Mouse (Mus musculus) limb, embryonic 15.5 days (tissue): ENCODE measurements around the gene Dpy30. TPM values are rescaled to one million over a fixed set of nuclear protein-coding genes. Genes with fewer than 3 reads are reported as not detected.
"Not testable (repeated sequence)": the region's sequence is repeated elsewhere in the genome, so short reads cannot be mapped to it uniquely, and the experiment has no call there.

ENCODE experiments used
- ATAC-seq: fragments of 200-750 bp; cut with Nextera tagmentation; 2 replicates; pipeline ENCODE4 v1.8.0; 2017; ENCODE audit warnings: low read depth, moderate TSS enrichment; ENCODE audit not compliant: insufficient number of reproducible peaks, low FRiP score, low TSS enrichment
- H3K27ac ChIP-seq: fragments of 300-500 bp; sonication (generic); 2 replicates; pipeline ENCODE4 v1.5.1; 2015; ENCODE audit warnings: moderate library complexity, mild to moderate bottlenecking, inconsistent platforms
- H3K27me3 ChIP-seq: fragments of 300-500 bp; sonication (generic); 2 replicates; pipeline ENCODE4 v1.6.1; 2015; ENCODE audit warnings: inconsistent platforms
- H3K36me3 ChIP-seq: fragments of 300-500 bp; sonication (generic); 2 replicates; pipeline ENCODE4 v1.6.1; 2015; ENCODE audit warnings: inconsistent platforms
- H3K4me1 ChIP-seq: fragments of 300-500 bp; sonication (generic); 2 replicates; pipeline ENCODE4 v1.6.1; 2015; ENCODE audit warnings: inconsistent platforms
- H3K4me2 ChIP-seq: fragments of 300-500 bp; sonication (generic); 2 replicates; pipeline ENCODE4 v1.6.1; 2015; ENCODE audit warnings: mild to moderate bottlenecking, inconsistent platforms
- H3K4me3 ChIP-seq: fragments of 300-500 bp; sonication (generic); 2 replicates; pipeline ENCODE4 v1.5.1; 2015; ENCODE audit warnings: mild to moderate bottlenecking, inconsistent platforms
- H3K9ac ChIP-seq: fragments of 300-500 bp; sonication (generic); 2 replicates; pipeline ENCODE4 v1.6.1; 2015; ENCODE audit warnings: inconsistent platforms
- H3K9me3 ChIP-seq: fragments of 300-500 bp; sonication (generic); 2 replicates; pipeline ENCODE4 v1.6.1; 2016; ENCODE audit warnings: inconsistent platforms
- WGBS: fragments of 180-500 bp; shearing (Covaris S2); methylation state at CpG from one replicate; pipeline ENCODE4 v1.1.7; 2015; 5-methylcytosine and 5-hydroxymethylcytosine counted together
- polyA plus RNA-seq: library from polyadenylated mRNA; unstranded; fragments of >200 nt; fragmentation: Nextera tagmentation; extraction: Ambion mirVana; gene quantifications from 2 replicates; pipeline ENCODE4 v1.2.1, GENCODE M21; 2015

The Dpy30 gene
- 178 and 186 TPM in 2 replicates for polyA plus RNA-seq

DNA sequence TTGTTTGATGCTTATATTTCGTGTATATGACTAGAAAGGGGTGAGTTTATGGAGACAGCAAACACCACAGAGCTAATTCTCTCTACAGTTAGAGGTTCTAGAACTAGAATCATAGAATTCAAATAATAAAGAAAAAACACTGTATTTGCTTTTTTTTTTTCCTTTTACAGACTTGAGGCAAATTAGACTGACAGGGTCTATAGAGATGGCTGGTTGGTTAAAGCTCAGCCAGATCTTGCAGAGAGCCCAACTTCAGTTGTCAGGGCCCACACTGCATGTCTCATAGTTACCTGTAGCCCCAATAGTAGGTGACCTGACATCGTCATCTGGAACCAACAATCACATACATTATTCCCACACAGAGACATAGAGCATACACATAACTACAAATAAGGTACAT, at the start of gene Dpy30:
Gene Dpy30, minus strand, starts transcription at position 101 of the 400 bp plus-strand sequence.
- Histone ChIP-seq H3K36me3 (no peaks in the 10 kb centered on the region), H3K27me3 (no peaks in the 10 kb centered on the region), H3K27ac (no peak within 1 kb of the TSS), H3K4me1 (no peaks in the 10 kb centered on the region), H3K9me3 (no peaks in the 10 kb centered on the region; the same call in 1 of the 2 replicates), H3K4me3 (no peak within 1 kb of the TSS), H3K9ac (no peak within 1 kb of the TSS), H3K4me2 (no peak within 1 kb of the TSS)
- ATAC-seq: no peak
- WGBS: 72% methylated on average over 2 of the region's 2 CpGs

DNA sequence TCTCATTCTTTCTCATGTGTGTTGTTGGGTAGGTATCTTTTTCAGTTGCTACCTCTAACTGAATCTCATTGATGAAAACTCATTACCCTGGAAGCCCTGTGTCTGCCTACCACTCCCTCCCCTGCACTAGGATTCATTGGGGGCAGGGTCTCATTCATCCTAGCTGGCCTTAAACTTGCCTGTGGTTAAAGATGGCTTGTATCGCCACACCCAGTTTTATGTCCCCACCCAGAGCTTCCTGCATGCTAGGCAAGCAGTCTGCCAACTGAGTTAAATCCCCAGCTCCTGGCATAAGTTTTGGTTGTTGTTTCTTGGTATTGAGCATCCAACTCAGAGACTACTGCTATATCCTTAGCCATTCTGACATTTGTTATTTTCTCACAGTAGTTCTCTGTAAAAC, 39.8 kb upstream of the Dpy30 start:
- Histone ChIP-seq H3K9me3 (no peaks in the 10 kb centered on the region), H3K4me1 (no peaks in the 10 kb centered on the region), H3K9ac (no peak overlapping the region), H3K4me3 (no peak overlapping the region), H3K27ac (no peak overlapping the region), H3K36me3 (peaks cover 40% of the 10 kb centered on the region), H3K27me3 (no peaks in the 10 kb centered on the region), H3K4me2 (no peak overlapping the region)
- no peak for ATAC-seq
- WGBS: 82% methylated on average over 1 of the region's 1 CpGs

DNA sequence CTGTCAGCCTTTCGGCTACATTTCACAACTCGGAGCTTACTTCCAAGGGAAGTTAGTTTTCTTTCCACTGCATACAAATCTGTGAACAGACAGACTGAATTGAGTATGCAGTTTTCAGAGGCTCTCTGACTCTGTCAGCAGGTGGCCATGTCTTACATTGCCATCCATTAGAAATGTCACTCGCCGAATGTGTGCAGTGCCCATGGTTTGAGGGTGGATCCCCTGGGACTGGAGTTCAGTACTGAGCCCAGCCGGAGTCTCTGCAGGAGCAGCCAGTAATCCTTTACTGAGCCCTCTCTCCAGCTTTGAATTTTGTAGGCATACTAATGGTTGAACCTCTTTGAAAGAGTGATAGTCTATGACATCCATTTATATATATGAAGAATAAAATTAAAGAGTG, 17.4 kb upstream of the Dpy30 start:
- WGBS: 62% methylated on average over 5 of the region's 5 CpGs
- H3K36me3 ChIP-seq: peaks cover 6% of the 10 kb centered on the region; the same call in 1 of the 2 replicates
- H3K4me1 ChIP-seq: peaks cover 22% of the 10 kb centered on the region
- no peak overlapping the region for H3K9ac ChIP-seq
- no peaks in the 10 kb centered on the region for H3K9me3 ChIP-seq
- H3K4me2 ChIP-seq: peak overlapping the region; percentile 19; the same call in 1 of the 2 replicates
- no peak overlapping the region for H3K27ac ChIP-seq
- H3K27me3 ChIP-seq: no peaks in the 10 kb centered on the region
- peak overlapping the region; percentile 78; the same call in 1 of the 2 replicates for H3K4me3 ChIP-seq
- ATAC-seq: no peak

DNA sequence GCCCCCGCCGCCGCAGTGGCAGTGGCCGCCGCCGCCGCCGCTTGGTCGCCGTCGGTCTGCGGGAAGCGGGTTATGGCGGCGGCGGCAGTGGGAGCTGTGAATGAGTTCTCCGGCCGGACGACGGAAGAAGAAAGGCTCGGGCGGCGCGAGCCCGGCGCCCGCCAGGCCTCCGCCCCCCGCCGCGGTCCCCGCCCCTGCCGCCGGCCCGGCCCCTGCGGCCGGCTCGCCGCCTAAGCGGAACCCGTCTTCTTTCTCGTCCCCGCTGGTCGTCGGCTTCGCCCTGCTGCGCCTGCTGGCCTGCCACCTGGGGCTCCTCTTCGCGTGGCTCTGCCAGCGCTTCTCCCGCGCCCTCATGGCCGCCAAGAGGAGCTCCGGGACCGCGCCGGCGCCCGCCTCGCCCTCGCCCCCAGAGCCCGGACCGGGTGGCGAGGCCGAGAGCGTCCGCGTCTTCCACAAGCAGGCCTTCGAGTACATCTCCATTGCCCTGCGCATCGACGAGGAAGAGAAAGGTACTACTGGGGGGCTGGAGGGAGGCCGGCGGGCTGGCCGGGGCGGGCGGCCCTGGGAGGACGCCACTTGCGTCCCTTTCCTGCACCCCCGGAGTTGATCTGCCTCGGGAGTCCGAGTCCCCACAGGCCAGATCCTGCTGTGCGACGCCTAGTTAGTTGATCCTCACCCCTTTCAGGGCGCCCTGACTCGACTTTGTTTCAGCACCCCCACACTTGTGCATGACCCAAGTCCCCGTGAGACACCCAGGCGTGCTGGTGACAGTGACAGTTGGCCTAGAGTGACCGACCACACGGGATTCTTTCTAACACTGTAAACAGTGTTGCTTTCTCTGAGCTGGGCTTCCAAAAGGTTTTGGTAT, 15.4 kb upstream of the Dpy30 start, which contains the start of gene Spast:
Gene Spast, plus strand, starts transcription at position 51 of the 868 bp plus-strand sequence.
- H3K27me3 ChIP-seq: no peaks in the 10 kb centered on the region
- peak within 1 kb of the TSS; percentile 94 for H3K9ac ChIP-seq
- peak within 1 kb of the TSS; percentile 95 for H3K27ac ChIP-seq
- peak within 1 kb of the TSS; percentile 78 for H3K4me3 ChIP-seq
- ATAC-seq: peak; percentile 80
- H3K4me1 ChIP-seq: peaks cover 22% of the 10 kb centered on the region
- WGBS: under 1% methylated on average over 80 of the region's 90 CpGs
- no peaks in the 10 kb centered on the region for H3K9me3 ChIP-seq
- H3K36me3 ChIP-seq: peaks cover 4% of the 10 kb centered on the region; the same call in 1 of the 2 replicates
- H3K4me2 ChIP-seq: peak within 1 kb of the TSS; percentile 54

DNA sequence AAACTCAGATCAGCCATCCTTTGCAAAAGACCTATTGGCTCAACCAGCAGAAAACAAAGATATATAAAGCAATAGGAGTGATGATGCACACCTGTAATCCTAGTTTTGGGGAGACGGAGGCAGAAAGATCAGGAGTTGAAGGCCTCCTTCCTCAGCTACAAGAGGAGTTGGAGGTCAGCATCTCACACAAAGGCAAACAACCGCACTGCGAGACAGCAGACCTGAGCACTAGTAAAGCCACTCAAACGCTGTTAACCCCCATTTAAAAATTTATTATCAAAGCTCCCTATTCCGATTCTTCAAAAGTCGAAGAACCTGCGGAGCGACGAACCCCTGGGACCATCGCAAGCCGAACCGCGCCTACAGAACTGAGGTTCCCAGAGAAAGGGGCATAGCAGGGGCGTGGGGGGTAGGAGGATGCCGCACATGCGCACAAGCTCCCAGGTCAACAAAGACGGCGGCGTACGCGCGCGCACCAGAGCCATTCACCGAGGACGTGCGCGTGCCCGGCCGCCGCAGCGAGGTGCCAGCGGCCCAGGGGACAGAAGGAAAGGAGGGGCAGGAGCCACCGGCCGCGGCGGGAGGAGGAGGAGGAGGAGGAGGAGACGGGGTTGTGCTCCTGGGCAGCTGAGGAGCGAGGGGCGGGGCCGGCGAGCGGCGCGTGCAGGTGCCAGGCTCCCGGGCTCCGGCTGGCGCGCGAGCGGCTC, 14.6 kb upstream of the Dpy30 start:
- ATAC-seq: peak; percentile 89
- under 1% methylated on average over 38 of the region's 50 CpGs for WGBS

DNA sequence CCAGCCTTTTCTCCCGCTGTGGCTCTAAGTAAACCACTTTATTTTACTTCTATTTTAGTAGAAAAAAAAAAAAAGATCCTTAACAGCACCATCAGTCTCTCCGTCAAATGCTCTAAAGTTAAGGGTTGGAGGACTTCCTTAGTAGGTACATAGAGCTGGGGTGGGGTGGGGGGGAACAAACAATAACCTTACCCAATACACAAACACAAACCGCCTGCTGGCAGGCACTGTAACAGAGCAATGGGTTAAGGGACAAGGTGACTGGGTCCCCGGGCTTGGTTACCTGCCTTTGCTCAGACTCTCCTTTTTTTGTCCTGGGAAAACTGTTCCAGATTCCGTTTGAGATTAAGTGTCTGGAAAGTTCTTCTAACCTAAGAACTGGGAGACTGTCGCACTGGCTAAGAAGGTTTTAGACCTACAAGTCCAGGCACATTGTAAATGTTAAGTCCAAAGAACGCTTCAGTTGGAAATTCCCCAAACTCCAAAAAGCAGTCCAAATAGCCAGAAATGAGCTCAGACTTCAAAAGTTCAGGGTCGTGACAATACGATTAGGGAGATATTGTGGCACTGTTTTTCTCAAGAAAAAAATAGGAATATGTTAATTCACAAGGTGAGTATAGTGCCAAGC, 7.4 kb upstream of the Dpy30 start:
- H3K4me2 ChIP-seq: no peak overlapping the region
- WGBS: 74% methylated on average over 9 of the region's 9 CpGs
- H3K36me3 ChIP-seq: no peaks in the 10 kb centered on the region
- H3K9me3 ChIP-seq: no peaks in the 10 kb centered on the region; the same call in 1 of the 2 replicates
- H3K27me3 ChIP-seq: no peaks in the 10 kb centered on the region
- H3K9ac ChIP-seq: no peak overlapping the region
- no peak for ATAC-seq
- no peaks in the 10 kb centered on the region for H3K4me1 ChIP-seq
- no peak overlapping the region for H3K4me3 ChIP-seq
- no peak overlapping the region for H3K27ac ChIP-seq

More for the DNA sequence above, 14.6 kb upstream of the Dpy30 start:
- Histone ChIP-seq H3K4me3 (peak overlapping the region; percentile 78), H3K27ac (peak overlapping the region; percentile 95), H3K4me1 (peaks cover 22% of the 10 kb centered on the region), H3K9me3 (no peaks in the 10 kb centered on the region), H3K9ac (peak overlapping the region; percentile 94), H3K4me2 (peak overlapping the region; percentile 54), H3K36me3 (no peaks in the 10 kb centered on the region), H3K27me3 (no peaks in the 10 kb centered on the region)

DNA sequence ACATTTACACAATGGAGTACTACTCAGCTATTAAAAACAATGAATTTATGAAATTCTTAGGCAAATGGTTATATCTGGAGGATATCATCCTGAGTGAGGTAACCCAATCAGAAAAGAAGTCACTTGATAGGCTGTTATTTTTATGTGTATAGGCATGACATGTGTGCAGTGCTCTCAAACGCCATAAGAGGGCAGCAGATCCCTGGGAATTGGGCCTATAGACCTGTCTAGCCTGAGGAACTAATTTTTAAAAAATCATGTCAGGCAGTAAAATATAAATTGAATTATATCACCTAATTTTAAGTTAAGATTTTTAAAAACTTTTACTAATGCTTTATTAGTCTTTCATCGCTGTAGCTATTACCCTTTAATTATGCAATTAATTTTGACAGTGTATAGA, 4.4 kb upstream of the Dpy30 start:
- not testable (repeated sequence) for ATAC-seq, H3K36me3 ChIP-seq
- WGBS: 45% methylated on average over 2 of the region's 2 CpGs

DNA sequence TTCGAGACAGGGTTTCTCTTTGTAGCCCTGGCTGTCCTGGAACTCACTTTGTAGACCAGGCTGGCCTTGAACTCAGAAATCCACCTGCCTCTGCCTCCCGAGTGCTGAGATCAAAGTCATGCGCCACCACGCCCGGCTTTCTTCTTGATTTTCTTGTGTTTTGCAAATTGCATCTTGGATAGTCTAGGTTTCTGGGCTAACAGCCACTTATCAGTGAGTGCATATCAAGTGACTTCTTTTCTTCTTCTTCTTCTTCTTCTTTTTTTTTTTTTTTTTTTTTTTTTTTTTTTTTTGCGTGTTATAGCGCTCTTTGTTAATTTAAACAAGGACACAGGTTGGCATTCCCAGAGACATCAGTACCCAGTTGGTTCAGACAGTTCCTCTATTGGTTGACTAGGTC, 3.5 kb upstream of the Dpy30 start:
- H3K4me2 ChIP-seq, ATAC-seq: not testable (repeated sequence)
- WGBS: 90% methylated on average over 7 of the region's 7 CpGs

More for the DNA sequence above, 4.4 kb upstream of the Dpy30 start:
- H3K9me3 ChIP-seq, H3K4me3 ChIP-seq, H3K9ac ChIP-seq, H3K4me2 ChIP-seq, H3K27me3 ChIP-seq, H3K4me1 ChIP-seq, H3K27ac ChIP-seq: not testable (repeated sequence)

DNA sequence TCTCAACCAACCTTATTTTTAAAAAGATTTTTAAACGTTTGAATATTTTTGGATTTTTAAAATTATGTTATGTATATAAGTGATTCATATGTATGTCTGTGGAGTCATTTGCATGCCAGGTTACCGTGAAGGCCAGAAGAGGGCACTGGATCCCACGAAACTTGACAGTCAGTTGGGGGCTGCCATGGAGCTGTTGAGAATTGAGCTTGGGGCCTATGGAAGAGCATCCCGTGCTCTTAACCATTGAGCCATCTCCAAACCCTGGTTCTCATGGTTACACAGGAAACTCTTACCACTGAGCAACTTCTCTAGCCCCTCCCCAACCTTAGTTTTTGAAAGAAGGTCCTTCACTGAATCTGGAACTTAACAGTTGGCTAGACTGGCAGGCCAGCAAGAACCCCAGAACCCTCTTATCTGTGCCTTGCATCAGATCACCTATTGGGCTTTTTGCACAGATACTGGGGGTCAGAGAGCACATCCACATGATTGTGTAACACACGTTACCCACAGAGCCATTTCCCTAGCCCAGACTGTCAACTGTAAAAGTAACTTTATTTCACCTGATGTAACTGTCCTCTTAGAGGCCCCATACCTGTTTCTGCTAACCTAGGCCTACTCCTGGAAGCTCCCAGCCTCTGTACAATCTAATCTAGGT, 1.2 kb downstream of the Dpy30 start:
- H3K27ac ChIP-seq: no peak overlapping the region
- H3K4me1 ChIP-seq: no peaks in the 10 kb centered on the region
- no peaks in the 10 kb centered on the region for H3K9me3 ChIP-seq
- no peaks in the 10 kb centered on the region for H3K36me3 ChIP-seq
- ATAC-seq: no peak
- H3K4me3 ChIP-seq: no peak overlapping the region
- H3K9ac ChIP-seq: no peak overlapping the region
- no peaks in the 10 kb centered on the region for H3K27me3 ChIP-seq
- no peak overlapping the region for H3K4me2 ChIP-seq
- WGBS: 47% methylated on average over 5 of the region's 5 CpGs

More for the DNA sequence above, 3.5 kb upstream of the Dpy30 start:
- H3K9me3 ChIP-seq, H3K27ac ChIP-seq, H3K4me3 ChIP-seq, H3K9ac ChIP-seq, H3K27me3 ChIP-seq, H3K4me1 ChIP-seq, H3K36me3 ChIP-seq: not testable (repeated sequence)

DNA sequence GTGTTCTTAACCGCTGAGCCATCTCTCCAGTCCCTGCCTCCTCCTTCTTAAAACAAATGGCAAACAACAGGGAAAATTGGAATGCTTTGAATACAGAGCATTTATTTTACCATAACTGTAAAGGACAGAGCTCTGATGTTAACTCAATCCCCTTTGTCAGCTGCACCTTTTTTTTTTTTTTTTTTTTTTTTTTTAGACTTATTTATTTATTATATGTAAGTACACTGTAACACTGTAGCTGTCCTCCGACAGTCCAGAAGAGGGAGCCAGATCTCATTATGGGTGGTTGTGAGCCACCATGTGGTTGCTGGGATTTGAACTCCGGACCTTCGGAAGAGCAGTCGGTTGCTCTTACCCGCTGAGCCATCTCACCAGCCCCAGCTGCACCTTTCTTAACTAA, 5.0 kb downstream of the Dpy30 start:
- Histone ChIP-seq H3K9me3 (no peaks in the 10 kb centered on the region), H3K4me2 (no peak overlapping the region), H3K4me3 (no peak overlapping the region), H3K4me1 (peaks cover 6% of the 10 kb centered on the region), H3K36me3 (peaks cover 5% of the 10 kb centered on the region; the same call in 1 of the 2 replicates), H3K27ac (no peak overlapping the region), H3K27me3 (no peaks in the 10 kb centered on the region), H3K9ac (no peak overlapping the region)
- no peak for ATAC-seq
- 93% methylated on average over 6 of the region's 6 CpGs for WGBS

DNA sequence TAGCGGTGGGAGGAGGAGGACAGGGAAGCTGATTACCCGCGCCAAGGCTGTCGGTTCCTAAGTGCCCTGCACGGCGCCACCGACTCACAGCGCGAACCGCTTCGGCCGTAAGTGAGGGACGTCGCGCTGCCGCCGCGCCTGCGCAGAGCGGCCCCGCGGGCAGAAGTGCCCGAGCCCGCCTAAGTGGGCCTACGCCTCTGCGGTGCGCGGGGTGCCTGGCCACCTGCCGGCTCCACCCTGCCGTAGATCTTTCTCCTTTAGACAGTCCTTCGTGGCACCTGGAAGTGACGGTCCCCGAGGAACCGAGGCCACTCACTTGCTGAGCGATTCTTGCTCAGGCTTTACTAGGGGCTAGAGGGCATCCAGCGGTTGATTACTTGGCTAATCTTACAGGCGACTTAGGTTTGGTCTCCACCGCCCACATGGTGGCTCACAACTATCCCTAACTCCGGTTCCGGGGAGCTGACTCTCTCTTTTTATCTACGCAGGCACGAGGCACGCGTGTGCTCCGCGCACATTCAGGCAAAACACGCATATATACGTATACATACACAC, 7.4 kb downstream of the Dpy30 start:
- Histone ChIP-seq H3K36me3 (peaks cover 13% of the 10 kb centered on the region), H3K27me3 (no peaks in the 10 kb centered on the region), H3K9ac (peak overlapping the region; percentile 61), H3K4me1 (peaks cover 6% of the 10 kb centered on the region), H3K27ac (peak overlapping the region; percentile 88), H3K9me3 (no peaks in the 10 kb centered on the region), H3K4me3 (peak overlapping the region; percentile 76), H3K4me2 (peak overlapping the region; percentile 67)
- ATAC-seq: peak; percentile 90
- under 1% methylated on average over 48 of the region's 48 CpGs for WGBS
